Mouse (Mus musculus): ENCODE results near the gene Vmn2r54.

DNA sequence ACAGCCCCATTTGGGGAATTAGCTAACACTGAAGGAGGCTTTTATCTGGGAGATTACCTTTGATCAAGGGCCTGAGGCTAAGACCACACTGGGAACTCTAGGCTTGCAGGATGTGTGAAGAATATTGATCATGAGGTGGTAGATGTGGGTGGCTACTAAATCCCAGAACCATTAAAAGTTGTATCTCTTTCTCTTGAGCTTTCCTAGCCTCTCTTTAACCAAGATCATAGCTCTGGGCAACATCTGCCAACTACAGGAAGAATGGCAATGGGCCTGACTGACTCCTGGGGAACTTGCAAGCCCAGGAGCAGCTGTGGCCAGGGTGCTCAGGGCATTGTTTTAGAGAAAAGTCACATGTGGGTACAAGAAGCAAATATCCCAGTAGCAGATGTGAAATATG, 31.4 kb downstream of the Vmn2r54 start, which contains the start of gene Vmn2r53:
- TF ChIP-seq CTCF (IDR thresholded peaks at IDR 0.05; ENCODE audit: control insufficient read depth, insufficient read depth, low read length): no peak
- no peak for TF ChIP-seq POLR2A (IDR thresholded peaks at IDR 0.05; ENCODE audit: borderline replicate concordance, control insufficient read depth, low read depth, low read length)
